Mouse (Mus musculus) hindbrain, embryonic 15.5 days (tissue): ENCODE data around the gene Fam20a. TPM values are rescaled to one million over a fixed set of nuclear protein-coding genes. Genes with fewer than 3 reads are reported as not detected.

Experiments used
- ATAC-seq: fragments of 200-750 bp; cut with Nextera tagmentation; 2 replicates; pipeline ENCODE4 v1.8.0; 2017; ENCODE audit warnings: low read depth, moderate number of reproducible peaks, moderate TSS enrichment; ENCODE audit not compliant: low FRiP score
- H3K27ac ChIP-seq: fragments of 300-500 bp; sonication (generic); replicated peaks from 2 replicates; pipeline ENCODE4 v1.5.1; 2015; ENCODE audit warnings: mild to moderate bottlenecking, inconsistent platforms
- H3K27me3 ChIP-seq: fragments of 300-500 bp; sonication (generic); 2 replicates; pipeline ENCODE4 v1.6.1; 2015; ENCODE audit warnings: control low read depth, inconsistent platforms
- H3K36me3 ChIP-seq: fragments of 300-500 bp; sonication (generic); 2 replicates; pipeline ENCODE4 v1.6.1; 2015; ENCODE audit warnings: control low read depth, inconsistent platforms
- H3K4me1 ChIP-seq: fragments of 300-500 bp; sonication (generic); replicated peaks from 2 replicates; pipeline ENCODE4 v1.6.1; 2015; ENCODE audit warnings: control low read depth, inconsistent platforms
- H3K4me2 ChIP-seq: fragments of 300-500 bp; sonication (generic); 2 replicates; pipeline ENCODE4 v1.6.1; 2015; ENCODE audit warnings: moderate library complexity, mild to moderate bottlenecking, inconsistent platforms
- H3K4me3 ChIP-seq: fragments of 300-500 bp; sonication (generic); 2 replicates; pipeline ENCODE4 v1.5.1; 2015; ENCODE audit warnings: mild to moderate bottlenecking, inconsistent platforms
- H3K9ac ChIP-seq: fragments of 300-500 bp; sonication (generic); 2 replicates; pipeline ENCODE4 v1.6.1; 2015; ENCODE audit warnings: inconsistent platforms
- H3K9me3 ChIP-seq: fragments of 300-500 bp; sonication (generic); 2 replicates; pipeline ENCODE4 v1.6.1; 2016; ENCODE audit warnings: control low read depth, inconsistent platforms
- WGBS: fragments of 180-500 bp; shearing (Covaris S2); methylation state at CpG from one replicate; pipeline ENCODE4 v1.1.7; 2015; 5-methylcytosine and 5-hydroxymethylcytosine counted together
- polyA plus RNA-seq: library from polyadenylated mRNA; unstranded; fragments of >200 nt; fragmentation: Nextera tagmentation; extraction: Ambion mirVana; gene quantifications from 2 replicates; pipeline ENCODE4 v1.2.1, GENCODE M21; 2015

Fam20a gene
- polyA plus RNA-seq, 1 experiment from 2014 or later: 5.5 TPM

GRCm38 (mm10) chr11:109641498-109642222 is 80.4 kb downstream of the Fam20a start:
- no peak overlapping the region for H3K4me2 ChIP-seq
- ATAC-seq: no peak
- H3K27ac ChIP-seq: no peak overlapping the region
- no peak overlapping the region for H3K4me3 ChIP-seq
- H3K27me3 ChIP-seq: no peaks in the 10 kb centered on the region
- 81% methylated on average over 5 of the region's 5 CpGs for WGBS
- no peaks in the 10 kb centered on the region for H3K36me3 ChIP-seq
- H3K9me3 ChIP-seq: no peaks in the 10 kb centered on the region
- H3K4me1 ChIP-seq: no peaks in the 10 kb centered on the region
- no peak overlapping the region for H3K9ac ChIP-seq

GRCm38 (mm10) chr11:109635871-109636395 is 86.1 kb downstream of the Fam20a start:
- Histone ChIP-seq H3K9me3 (no peaks in the 10 kb centered on the region), H3K36me3 (no peaks in the 10 kb centered on the region), H3K4me1 (no peaks in the 10 kb centered on the region), H3K27me3 (no peaks in the 10 kb centered on the region), H3K9ac (no peak overlapping the region), H3K4me3 (no peak overlapping the region), H3K4me2 (no peak overlapping the region), H3K27ac (no peak overlapping the region)
- ATAC-seq: no peak
- WGBS: 55% methylated on average over 6 of the region's 6 CpGs

GRCm38 (mm10) chr11:109634928-109635327 is 87.2 kb downstream of the Fam20a start:
- Histone ChIP-seq H3K27me3 (no peaks in the 10 kb centered on the region), H3K4me1 (no peaks in the 10 kb centered on the region), H3K36me3 (no peaks in the 10 kb centered on the region), H3K27ac (no peak overlapping the region), H3K9ac (no peak overlapping the region), H3K4me2 (no peak overlapping the region), H3K9me3 (no peaks in the 10 kb centered on the region), H3K4me3 (no peak overlapping the region)
- WGBS: 83% methylated on average over 9 of the region's 9 CpGs
- ATAC-seq: no peak

GRCm38 (mm10) chr11:109629021-109629521 is 93.0 kb downstream of the Fam20a start:
- no peaks in the 10 kb centered on the region for H3K27me3 ChIP-seq
- no peak for ATAC-seq
- H3K9ac ChIP-seq: no peak overlapping the region
- H3K4me3 ChIP-seq: no peak overlapping the region
- H3K4me2 ChIP-seq: no peak overlapping the region
- no peaks in the 10 kb centered on the region for H3K9me3 ChIP-seq
- H3K4me1 ChIP-seq: no peaks in the 10 kb centered on the region
- 77% methylated on average over 10 of the region's 10 CpGs for WGBS
- no peaks in the 10 kb centered on the region for H3K36me3 ChIP-seq
- H3K27ac ChIP-seq: no peak overlapping the region

GRCm38 (mm10) chr11:109628099-109628498 is 94.0 kb downstream of the Fam20a start:
- no peak for ATAC-seq

GRCm38 (mm10) chr11:109627648-109628047 is 94.4 kb downstream of the Fam20a start:
- Histone ChIP-seq H3K9ac (no peak overlapping the region), H3K9me3 (no peaks in the 10 kb centered on the region), H3K4me1 (no peaks in the 10 kb centered on the region), H3K4me2 (no peak overlapping the region), H3K36me3 (no peaks in the 10 kb centered on the region), H3K4me3 (no peak overlapping the region), H3K27me3 (no peaks in the 10 kb centered on the region), H3K27ac (no peak overlapping the region)
- no peak for ATAC-seq
- 89% methylated on average over 4 of the region's 4 CpGs for WGBS

More at GRCm38 (mm10) chr11:109628099-109628498, 94.0 kb downstream of the Fam20a start:
- Histone ChIP-seq H3K9me3 (no peaks in the 10 kb centered on the region), H3K27ac (no peak overlapping the region), H3K4me3 (no peak overlapping the region), H3K9ac (no peak overlapping the region), H3K4me1 (no peaks in the 10 kb centered on the region), H3K4me2 (no peak overlapping the region), H3K27me3 (no peaks in the 10 kb centered on the region), H3K36me3 (no peaks in the 10 kb centered on the region)
- WGBS: 87% methylated on average over 3 of the region's 3 CpGs

GRCm38 (mm10) chr11:109623238-109623637 is 98.8 kb downstream of the Fam20a start:
- no peak overlapping the region for H3K4me3 ChIP-seq
- H3K9me3 ChIP-seq: no peaks in the 10 kb centered on the region
- no peak overlapping the region for H3K9ac ChIP-seq
- 92% methylated on average over 7 of the region's 7 CpGs for WGBS
- H3K4me2 ChIP-seq: no peak overlapping the region
- no peak for ATAC-seq
- H3K36me3 ChIP-seq: no peaks in the 10 kb centered on the region
- H3K4me1 ChIP-seq: no peaks in the 10 kb centered on the region
- H3K27ac ChIP-seq: no peak overlapping the region
- no peaks in the 10 kb centered on the region for H3K27me3 ChIP-seq

- H3K4me3 ChIP-seq: no peak overlapping the region
- no peak for ATAC-seq
- H3K9ac ChIP-seq: no peak overlapping the region
- H3K4me1 ChIP-seq: no peaks in the 10 kb centered on the region
- H3K4me2 ChIP-seq: peak overlapping the region; percentile 17
- 58% methylated on average over 15 of the region's 15 CpGs for WGBS
- no peak overlapping the region for H3K27ac ChIP-seq
- no peaks in the 10 kb centered on the region for H3K9me3 ChIP-seq
- H3K27me3 ChIP-seq: no peaks in the 10 kb centered on the region
- H3K36me3 ChIP-seq: no peaks in the 10 kb centered on the region
Measured at GRCm38 (mm10) chr11:109622518-109623037, 99.5 kb downstream of the Fam20a start.

GRCm38 (mm10) chr11:109621183-109621582 is 100.9 kb downstream of the Fam20a start:
- H3K9me3 ChIP-seq: no peaks in the 10 kb centered on the region
- peak; percentile 56; the same call in 1 of the 2 replicates for ATAC-seq
- H3K9ac ChIP-seq: no peak overlapping the region
- H3K36me3 ChIP-seq: no peaks in the 10 kb centered on the region
- H3K27me3 ChIP-seq: no peaks in the 10 kb centered on the region
- no peaks in the 10 kb centered on the region for H3K4me1 ChIP-seq
- H3K27ac ChIP-seq: no peak overlapping the region
- H3K4me2 ChIP-seq: no peak overlapping the region
- H3K4me3 ChIP-seq: no peak overlapping the region
- WGBS: 7% methylated on average over 2 of the region's 2 CpGs

- no peak for ATAC-seq
- Histone ChIP-seq H3K27me3 (no peaks in the 10 kb centered on the region), H3K4me2 (no peak overlapping the region), H3K9ac (no peak overlapping the region), H3K4me1 (no peaks in the 10 kb centered on the region), H3K4me3 (no peak overlapping the region), H3K36me3 (no peaks in the 10 kb centered on the region), H3K9me3 (no peaks in the 10 kb centered on the region), H3K27ac (no peak overlapping the region)
- 86% methylated on average over 6 of the region's 6 CpGs for WGBS
Measured at GRCm38 (mm10) chr11:109620356-109620755, 101.7 kb downstream of the Fam20a start.
